Mouse (Mus musculus) hindbrain, postnatal 0 days (tissue): ENCODE measurements at regions not wholly inside any gene's neighbourhood (a gene's known extent, or its start where the extent isn't known, plus 50 kb on each side); places are given as distances from the start of the nearest gene placed in this dataset.

ENCODE experiments used
- ATAC-seq: fragments of 200-750 bp; cut with Nextera tagmentation; 2 replicates; pipeline ENCODE4 v1.8.0; 2017; ENCODE audit warnings: mild to moderate bottlenecking, moderate TSS enrichment, moderate library complexity
- DNase-seq: peaks from one replicate; pipeline ENCODE4 v3.0.0-alpha.2; 2015; ENCODE audit warnings: low spot score
- H3K27ac ChIP-seq: fragments of 300-500 bp; sonication (generic); 2 replicates; pipeline ENCODE4 v1.5.1; 2014; ENCODE audit warnings: mild to moderate bottlenecking
- H3K27me3 ChIP-seq: fragments of 300-500 bp; sonication (generic); 2 replicates; pipeline ENCODE4 v1.6.1; 2014; ENCODE audit warnings: low read length, mixed read lengths; ENCODE audit not compliant: insufficient read depth
- H3K36me3 ChIP-seq: fragments of 300-500 bp; sonication (generic); 2 replicates; pipeline ENCODE4 v1.6.1; 2014; ENCODE audit warnings: low read length, mixed read lengths; ENCODE audit not compliant: insufficient read depth
- H3K4me1 ChIP-seq: fragments of 300-500 bp; sonication (generic); 2 replicates; pipeline ENCODE4 v1.6.1; 2014; ENCODE audit warnings: antibody characterized with exemption, low read length, mixed read lengths; ENCODE audit not compliant: insufficient read depth
- H3K4me2 ChIP-seq: fragments of 300-500 bp; sonication (generic); 2 replicates; pipeline ENCODE4 v1.6.1; 2014; ENCODE audit warnings: low read depth, mild to moderate bottlenecking, low read length, moderate library complexity, mixed read lengths
- H3K4me3 ChIP-seq: fragments of 300-500 bp; sonication (generic); 2 replicates; pipeline ENCODE4 v1.5.1; 2014; ENCODE audit warnings: low read length
- H3K9ac ChIP-seq: fragments of 300-500 bp; sonication (generic); replicated peaks from 2 replicates; pipeline ENCODE4 v1.6.1; 2014; ENCODE audit warnings: mild to moderate bottlenecking, low read length, moderate library complexity, mixed read lengths
- H3K9me3 ChIP-seq: fragments of 300-500 bp; sonication (generic); 2 replicates; pipeline ENCODE4 v1.6.1; 2016; ENCODE audit warnings: low read length, mixed read lengths
- CTCF ChIP-seq: IDR thresholded peaks from 2 replicates; pipeline ENCODE4 v1.5.1; 2016; ENCODE audit warnings: antibody characterized with exemption, control low read depth, low read depth
- WGBS: fragments of 180-500 bp; shearing (Covaris S2); extraction: QIAGEN DNeasy Blood & Tissue Kit; methylation state at CpG from one replicate; pipeline ENCODE4 v1.1.7; 2014; 5-methylcytosine and 5-hydroxymethylcytosine counted together

GRCm38 (mm10) chr13:73159865-73160264 lies 100.4 kb upstream of the Irx4 start:
- peak overlapping the region; percentile 22; the same call in 1 of the 2 replicates for H3K9ac ChIP-seq
- DNase-seq (peak; percentile 42), ATAC-seq (peak; percentile 36; the same call in 1 of the 2 replicates)
- peak overlapping the region; percentile 13; the same call in 1 of the 2 replicates for H3K27ac ChIP-seq
- H3K4me2 ChIP-seq, result peak overlapping the region; percentile 56
- 6% methylated on average over 9 of the region's 9 CpGs for WGBS
- no peaks in the 10 kb centered on the region for H3K27me3 ChIP-seq
- no peak for TF ChIP-seq CTCF
- no peaks in the 10 kb centered on the region for H3K36me3 ChIP-seq
- H3K4me3 ChIP-seq, result peak overlapping the region; percentile 26; the same call in 1 of the 2 replicates
- H3K4me1 ChIP-seq, result peaks cover 7% of the 10 kb centered on the region; the same call in 1 of the 2 replicates
- no peaks in the 10 kb centered on the region for H3K9me3 ChIP-seq

DNA sequence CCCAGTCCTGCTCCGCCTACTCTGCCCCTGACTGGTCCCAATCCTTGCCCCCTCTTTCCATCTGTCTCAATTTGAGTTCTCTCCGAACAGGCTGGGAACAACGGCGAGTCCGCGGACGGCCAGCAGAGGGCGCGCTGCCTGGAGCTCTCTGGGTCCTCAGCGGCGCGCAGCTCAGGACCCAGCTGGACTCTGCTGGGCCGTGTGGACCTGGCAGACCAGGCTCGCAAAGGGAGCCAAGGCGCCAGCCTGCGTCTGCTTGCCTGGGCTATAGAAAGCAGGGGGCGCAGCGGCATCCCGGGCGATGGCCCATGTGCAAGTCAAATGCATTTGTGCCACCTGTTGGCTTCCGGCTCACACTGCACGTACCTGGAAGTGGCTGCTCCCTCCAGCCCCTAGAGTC lies 100.0 kb upstream of the Irx4 start:
- DNase-seq, result peak; percentile 94
- peak; percentile 94 for TF ChIP-seq CTCF
- Histone ChIP-seq H3K9ac (peak overlapping the region; percentile 22; the same call in 1 of the 2 replicates), H3K4me1 (peaks cover 7% of the 10 kb centered on the region; the same call in 1 of the 2 replicates), H3K4me2 (peak overlapping the region; percentile 56), H3K27me3 (no peaks in the 10 kb centered on the region), H3K36me3 (no peaks in the 10 kb centered on the region), H3K9me3 (no peaks in the 10 kb centered on the region), H3K4me3 (peak overlapping the region; percentile 26), H3K27ac (peak overlapping the region; percentile 13; the same call in 1 of the 2 replicates)
- ATAC-seq, result peak; percentile 98
- under 1% methylated on average over 22 of the region's 22 CpGs for WGBS

DNA sequence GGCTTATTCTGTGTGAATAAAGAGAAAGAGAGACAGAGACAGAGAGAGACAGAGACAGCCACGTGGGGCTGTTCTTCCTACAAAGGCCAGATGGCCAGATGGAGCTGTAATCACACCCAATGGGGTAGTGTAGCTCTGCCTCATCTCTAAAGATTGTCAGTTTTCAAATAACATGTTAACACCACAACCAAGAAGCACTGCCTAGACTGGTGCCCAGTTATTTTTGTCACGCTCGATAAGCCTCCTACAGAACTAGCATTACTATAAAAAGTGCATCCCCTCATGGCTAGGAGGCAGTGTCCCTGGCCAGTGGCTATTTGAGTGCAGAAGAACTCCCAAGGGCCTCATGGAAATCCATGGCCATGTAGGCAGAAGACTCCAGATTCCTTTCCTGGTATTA lies 90.0 kb upstream of the Irx4 start:
- no peak for DNase-seq
- H3K36me3 ChIP-seq, result no peaks in the 10 kb centered on the region
- no peaks in the 10 kb centered on the region for H3K4me1 ChIP-seq
- 78% methylated on average over 3 of the region's 3 CpGs for WGBS
- H3K9ac ChIP-seq, result no peak overlapping the region
- H3K4me2 ChIP-seq, result no peak overlapping the region
- no peak for TF ChIP-seq CTCF
- no peak for ATAC-seq
- H3K27me3 ChIP-seq, result no peaks in the 10 kb centered on the region
- no peaks in the 10 kb centered on the region for H3K9me3 ChIP-seq
- H3K27ac ChIP-seq, result no peak overlapping the region
- no peak overlapping the region for H3K4me3 ChIP-seq

GRCm38 (mm10) chr13:73207931-73208448 lies 52.3 kb upstream of the Irx4 start:
- Histone ChIP-seq H3K4me2 (no peak overlapping the region), H3K9ac (no peak overlapping the region), H3K27ac (no peak overlapping the region), H3K9me3 (0 out of 2 replicates have a peak, but pooled peaks cover 2% of the 10 kb centered on the region), H3K27me3 (no peaks in the 10 kb centered on the region), H3K36me3 (no peaks in the 10 kb centered on the region), H3K4me3 (no peak overlapping the region), H3K4me1 (no peaks in the 10 kb centered on the region)
- 69% methylated on average over 3 of the region's 3 CpGs for WGBS
- no peak for TF ChIP-seq CTCF
- ATAC-seq (no peak), DNase-seq (no peak)
